Comparison of ENCODE assay signal across 9 mouse cellular contexts in genomic region chr19:8920836-8921291, GRCm38 (mm10). TPM values are rescaled to one million over a fixed set of nuclear protein-coding genes. Genes with fewer than 3 reads are reported as not detected.
DNase-seq lines count a peak whose midpoint lies in the region; ATAC-seq and TF ChIP-seq lines count a peak whose summit lies in the region.
"Had no signal": no experiment of that assay in that cellular context is flagged by ENCODE, and none has a peak within 500 bp of the region (broad histone marks: within the 10 kb centered on the region; RNA-seq: fewer than 3 reads in every experiment).

No protein-coding gene starts in this region.

- H3K27me3 ChIP-seq in ES-Bruce4 (ENCODE audit: control insufficient read depth, insufficient read depth, low read length, poor library complexity, severe bottlenecking) = no peaks in the 10 kb centered on the region
- H3K27me3 ChIP-seq in embryonic facial prominence, embryonic 15.5 days = no peaks in the 10 kb centered on the region
- no peaks in the 10 kb centered on the region for H3K27me3 ChIP-seq in megakaryocyte, embryonic 14.5 days (replicated peaks)
- H3K27me3 ChIP-seq: Patski had no signal

- H3K4me3 ChIP-seq in ES-Bruce4 (ENCODE audit: low read depth, low read length) = peak overlapping the region; percentile 78
- peak overlapping the region; percentile 82 for H3K4me3 ChIP-seq in embryonic facial prominence, embryonic 15.5 days (replicated peaks)
- peak overlapping the region; percentile 97 for H3K4me3 ChIP-seq in megakaryocyte, embryonic 14.5 days (replicated peaks)

- H3K9ac ChIP-seq in ES-Bruce4 (ENCODE audit: low read depth, poor library complexity, severe bottlenecking) = peak overlapping the region; percentile 65
- peak overlapping the region; percentile 76 for H3K9ac ChIP-seq in embryonic facial prominence, embryonic 15.5 days

- intact Hi-C loops in left cerebral cortex, postnatal 10 days (cut with DNase I) = no loop called here

- H3K27ac ChIP-seq in ES-Bruce4 (ENCODE audit: insufficient read depth, low read length) = no peak overlapping the region
- peak overlapping the region; percentile 94 for H3K27ac ChIP-seq in embryonic facial prominence, embryonic 15.5 days (replicated peaks)

- no peak for TF ChIP-seq CTCF in ES-Bruce4 (IDR thresholded peaks at IDR 0.05; ENCODE audit: low read depth, low read length)

- no peak for TF ChIP-seq EP300 in ES-Bruce4 (IDR thresholded peaks at IDR 0.05; ENCODE audit: insufficient read depth, low read depth, low read length)

- peak; percentile 67 for DNase-seq in cerebellum, adult 9-10 months
- DNase-seq in kidney, adult 9 months = peak; percentile 53
- no peak for DNase-seq in right cerebral cortex, adult 2 months (ENCODE audit: low spot score in 2 of 2)
- no peak for DNase-seq in left cerebral cortex, postnatal 10 days (ENCODE audit: extremely low spot score in 1 of 2, low spot score in 2 of 2)

- no peak for TF ChIP-seq POLR2A in ES-Bruce4 (IDR thresholded peaks at IDR 0.05; ENCODE audit: insufficient read depth, low read length)

- no peaks in the 10 kb centered on the region for H3K9me3 ChIP-seq in ES-Bruce4 (replicated peaks; ENCODE audit: control insufficient read depth, insufficient read depth, low read length, poor library complexity, severe bottlenecking)
- H3K9me3 ChIP-seq in embryonic facial prominence, embryonic 15.5 days (replicated peaks) = no peaks in the 10 kb centered on the region
- H3K9me3 ChIP-seq in megakaryocyte, embryonic 14.5 days = no peaks in the 10 kb centered on the region

- H3K36me3 ChIP-seq in ES-Bruce4 (ENCODE audit: control insufficient read depth, insufficient read depth, low read length, poor library complexity, severe bottlenecking) = peaks cover 10% of the 10 kb centered on the region
- peaks cover 22% of the 10 kb centered on the region for H3K36me3 ChIP-seq in embryonic facial prominence, embryonic 15.5 days
- H3K36me3 ChIP-seq in megakaryocyte, embryonic 14.5 days (replicated peaks; ENCODE audit: low read length) = peaks cover 43% of the 10 kb centered on the region

- ATAC-seq in cerebellum, adult (ENCODE audit: insufficient number of reproducible peaks, low FRiP score, low TSS enrichment) = no peak
- ATAC-seq in embryonic facial prominence, embryonic 15.5 days (ENCODE audit: insufficient number of reproducible peaks, low FRiP score, low TSS enrichment, low read depth) = no peak

- H3K4me1 ChIP-seq in ES-Bruce4 (ENCODE audit: control insufficient read depth, insufficient read depth, low read length) = peaks cover 2% of the 10 kb centered on the region
- H3K4me1 ChIP-seq in embryonic facial prominence, embryonic 15.5 days = peaks cover 20% of the 10 kb centered on the region
- peaks cover 42% of the 10 kb centered on the region for H3K4me1 ChIP-seq in megakaryocyte, embryonic 14.5 days

- under 1% methylated on average over 6 of the region's 6 CpGs for WGBS in embryonic facial prominence, embryonic 15.5 days

- H3K4me2 ChIP-seq in embryonic facial prominence, embryonic 15.5 days (replicated peaks) = peak overlapping the region; percentile 75

RNA-seq across cellular contexts. Expression of gene B3gat3, which starts 0.7 kb away (rescaled TPM):
- 26.6 and 26.8 TPM in 2 replicates for polyA plus RNA-seq in ES-Bruce4 (2011; ENCODE audit: insufficient read depth, insufficient read length, low read depth, missing spikeins)
- polyA plus RNA-seq in embryonic facial prominence, embryonic 15.5 days (2015; fragmentation: Nextera tagmentation; extraction: Ambion mirVana) = 51.5 and 53.3 TPM in 2 replicates
- polyA plus RNA-seq in megakaryocyte, embryonic 14.5 days (2012; ENCODE audit: insufficient read depth, low replicate concordance) = 135 and 141 TPM in 2 replicates
- 100 to 1,000 TPM; 141 to 144 TPM for total RNA-seq in left cerebral cortex, postnatal 10 days (2021)

RNA-seq across cellular contexts. Expression of gene Rom1, which starts 8.3 kb away (rescaled TPM):
- polyA plus RNA-seq in ES-Bruce4 (2011; ENCODE audit: insufficient read depth, insufficient read length, low read depth, missing spikeins) = 1.6 and 2.2 TPM in 2 replicates
- polyA plus RNA-seq in embryonic facial prominence, embryonic 15.5 days (2015; fragmentation: Nextera tagmentation; extraction: Ambion mirVana) = 4.2 and 4.5 TPM in 2 replicates
- polyA plus RNA-seq in megakaryocyte, embryonic 14.5 days (2012; ENCODE audit: insufficient read depth, low replicate concordance) = 4.2 and 8.2 TPM in 2 replicates
- total RNA-seq in left cerebral cortex, postnatal 10 days (2021) = 1 to 10 TPM; 2.1 to 2.4 TPM

RNA-seq across cellular contexts. Expression of gene Eml3, which starts 8.5 kb away (rescaled TPM):
- 19.2 and 20.4 TPM in 2 replicates for polyA plus RNA-seq in ES-Bruce4 (2011; ENCODE audit: insufficient read depth, insufficient read length, low read depth, missing spikeins)
- 41.3 and 43.1 TPM in 2 replicates for polyA plus RNA-seq in embryonic facial prominence, embryonic 15.5 days (2015; fragmentation: Nextera tagmentation; extraction: Ambion mirVana)
- polyA plus RNA-seq in megakaryocyte, embryonic 14.5 days (2012; ENCODE audit: insufficient read depth, low replicate concordance) = 31.6 and 32.2 TPM in 2 replicates
- total RNA-seq in left cerebral cortex, postnatal 10 days (2021) = 1 to 10 TPM; 7.5 to 8.5 TPM

RNA-seq across cellular contexts. Expression of gene Mta2, which starts 20.8 kb away (rescaled TPM):
- polyA plus RNA-seq in ES-Bruce4 (2011; ENCODE audit: insufficient read depth, insufficient read length, low read depth, missing spikeins) = 106 and 108 TPM in 2 replicates
- 155 and 156 TPM in 2 replicates for polyA plus RNA-seq in embryonic facial prominence, embryonic 15.5 days (2015; fragmentation: Nextera tagmentation; extraction: Ambion mirVana)
- polyA plus RNA-seq in megakaryocyte, embryonic 14.5 days (2012; ENCODE audit: insufficient read depth, low replicate concordance) = 5.1 and 27.3 TPM in 2 replicates
- total RNA-seq in left cerebral cortex, postnatal 10 days (2021) = 10 to 100 TPM; 50.2 to 52.4 TPM

RNA-seq across cellular contexts. Expression of gene Ganab, which starts 23.0 kb away (rescaled TPM):
- 183 and 184 TPM in 2 replicates for polyA plus RNA-seq in ES-Bruce4 (2011; ENCODE audit: insufficient read depth, insufficient read length, low read depth, missing spikeins)
- 99.0 and 104 TPM in 2 replicates for polyA plus RNA-seq in embryonic facial prominence, embryonic 15.5 days (2015; fragmentation: Nextera tagmentation; extraction: Ambion mirVana)
- 4.0 and 25.1 TPM in 2 replicates for polyA plus RNA-seq in megakaryocyte, embryonic 14.5 days (2012; ENCODE audit: insufficient read depth, low replicate concordance)
- total RNA-seq in left cerebral cortex, postnatal 10 days (2021) = 10 to 100 TPM; 94.4 to 96.8 TPM

Comparison
In these comparisons a context has a peak if more than half of its experiments do, and no peak if none do; other contexts are left out.
1. DNase-seq: peak in cerebellum, adult 9-10 months (single experiment) and kidney, adult 9 months (single experiment); none in right cerebral cortex, adult 2 months (0 of 2) and left cerebral cortex, postnatal 10 days (0 of 2).
2. Peak in every context shown above with its lines, with median percentiles within 50 percentile points of each other: H3K4me3 ChIP-seq.